Mouse (Mus musculus) liver, embryonic 14.5 days (tissue): ENCODE data around the gene Prkcb. TPM values are rescaled to one million over a fixed set of nuclear protein-coding genes. Genes with fewer than 3 reads are reported as not detected.

Experiments
- ATAC-seq: fragments of 200-750 bp; cut with Nextera tagmentation; 2 replicates; pipeline ENCODE4 v1.8.0; 2017; ENCODE audit warnings: moderate number of reproducible peaks, mild to moderate bottlenecking, moderate library complexity; ENCODE audit not compliant: insufficient read depth
- DNase-seq, 3 experiments: peaks; one replicate each; pipeline ENCODE4 v3.0.0-alpha.2; 2012 to 2013; ENCODE audit warnings: low read depth in 3 of 3, low spot score in 3 of 3
- H3K27ac ChIP-seq: fragments of 300-500 bp; sonication (generic); 2 replicates; pipeline ENCODE4 v1.5.1; 2014; ENCODE audit warnings: moderate library complexity, mild to moderate bottlenecking, control low read depth, inconsistent platforms
- H3K27me3 ChIP-seq: fragments of 300-500 bp; sonication (generic); 2 replicates; pipeline ENCODE4 v1.6.1; 2014; ENCODE audit warnings: mild to moderate bottlenecking, low read length, moderate library complexity; ENCODE audit not compliant: control insufficient read depth, insufficient read depth
- H3K36me3 ChIP-seq: fragments of 300-500 bp; sonication (generic); replicated peaks from 2 replicates; pipeline ENCODE4 v1.6.1; 2014; ENCODE audit warnings: low read depth; ENCODE audit not compliant: control insufficient read depth, insufficient read depth
- H3K4me1 ChIP-seq, 2 experiments: fragments of 200-500 bp in 1 of 2; fragments of 300-500 bp in 1 of 2; sonication (generic) in 1 of 2; replicated peaks; 2 replicates each; pipeline ENCODE4 v1.6.1; 2012 to 2014; ENCODE audit warnings: antibody characterized with exemption in 1 of 2, inconsistent platforms in 1 of 2, low read length in 1 of 2; ENCODE audit not compliant: control insufficient read depth in 2 of 2, insufficient read depth in 2 of 2
- H3K4me2 ChIP-seq: fragments of 300-500 bp; sonication (generic); 2 replicates; pipeline ENCODE4 v1.6.1; 2014; ENCODE audit warnings: low read depth, mild to moderate bottlenecking, control low read depth, moderate library complexity
- H3K4me3 ChIP-seq, 2 experiments: fragments of 200-500 bp in 1 of 2; fragments of 300-500 bp in 1 of 2; sonication (generic) in 1 of 2; 2 replicates each; pipeline ENCODE4 v1.5.1; 2012 to 2014; ENCODE audit warnings: low read depth in 2 of 2, low read length in 2 of 2, mild to moderate bottlenecking in 2 of 2, control low read depth in 1 of 2, inconsistent platforms in 1 of 2, moderate library complexity in 1 of 2; ENCODE audit not compliant: insufficient read depth in 1 of 2
- H3K9ac ChIP-seq: fragments of 300-500 bp; sonication (generic); replicated peaks from 2 replicates; pipeline ENCODE4 v1.6.1; 2014; ENCODE audit warnings: mild to moderate bottlenecking, control low read depth, moderate library complexity
- H3K9me3 ChIP-seq: fragments of 300-500 bp; sonication (generic); 2 replicates; pipeline ENCODE4 v1.6.1; 2016; ENCODE audit warnings: low read length, mixed read lengths; ENCODE audit not compliant: control insufficient read depth
- CTCF ChIP-seq: IDR thresholded peaks from 2 replicates; pipeline ENCODE4 v1.5.1; 2016; ENCODE audit warnings: antibody characterized with exemption, low read depth, control low read depth
- EP300 ChIP-seq: IDR thresholded peaks from 2 replicates; pipeline ENCODE4 v1.6.1; 2016; ENCODE audit warnings: antibody characterized with exemption, low read depth
- WGBS: fragments of 180-500 bp; shearing (Covaris S2); extraction: QIAGEN DNeasy Blood & Tissue Kit; methylation state at CpG from one replicate; pipeline ENCODE4 v1.1.7; 2014; ENCODE audit not compliant: insufficient replicate concordance; 5-methylcytosine and 5-hydroxymethylcytosine counted together
- polyA plus RNA-seq, 2 experiments: library from polyadenylated mRNA; depleted of rRNA in 1 of 2; stranded (reverse) in 1 of 2; unstranded in 1 of 2; fragments of >200 nt; fragmentation: Nextera tagmentation in 1 of 2; extraction: Ambion mirVana in 1 of 2; gene quantifications; 2 replicates each; pipeline versions ENCODE4 v1.2.1 to v1.2.3; 2012 to 2014

The Prkcb gene
- polyA plus RNA-seq, 2 experiments = 1.6 to 2.3 TPM

GRCm38 (mm10) chr7:122497516-122497915 is 209.0 kb downstream of the Prkcb start:
- ATAC-seq (no peak), DNase-seq (no peak)
- H3K4me2 ChIP-seq = no peak overlapping the region
- no peak overlapping the region for H3K9ac ChIP-seq
- no peaks in the 10 kb centered on the region for H3K4me1 ChIP-seq
- TF ChIP-seq EP300 (no peak), CTCF (no peak)
- 47% methylated on average over 8 of the region's 8 CpGs for WGBS
- H3K36me3 ChIP-seq = no peaks in the 10 kb centered on the region
- H3K27ac ChIP-seq = no peak overlapping the region
- no peak overlapping the region for H3K4me3 ChIP-seq
- no peaks in the 10 kb centered on the region for H3K27me3 ChIP-seq
- no peaks in the 10 kb centered on the region for H3K9me3 ChIP-seq

DNA sequence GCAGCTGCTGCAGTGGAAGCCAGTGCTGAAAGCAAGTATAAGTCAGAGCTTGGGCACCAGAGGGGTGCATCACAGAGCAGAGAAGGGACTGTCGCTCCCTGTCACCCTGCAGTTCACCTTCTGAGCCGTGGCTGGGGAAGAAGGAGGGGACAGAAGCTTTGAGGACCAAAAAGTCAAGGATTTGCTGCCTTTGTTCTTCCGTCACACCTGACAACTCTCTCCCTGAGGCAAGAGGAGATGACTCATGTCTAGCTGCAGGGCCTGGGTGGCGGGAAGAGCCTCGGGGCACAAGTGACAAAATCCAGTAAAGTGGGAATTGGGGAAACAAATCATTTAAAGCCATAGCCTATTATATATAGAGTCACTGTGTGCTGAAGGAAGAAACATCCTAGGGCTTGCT is 209.9 kb downstream of the Prkcb start:
- no peak for ATAC-seq
- TF ChIP-seq EP300 = no peak
- TF ChIP-seq CTCF = no peak
- Histone ChIP-seq H3K36me3 (no peaks in the 10 kb centered on the region), H3K4me2 (no peak overlapping the region), H3K4me3 (no peak overlapping the region), H3K9me3 (no peaks in the 10 kb centered on the region), H3K9ac (no peak overlapping the region), H3K4me1 (no peaks in the 10 kb centered on the region), H3K27ac (no peak overlapping the region), H3K27me3 (no peaks in the 10 kb centered on the region)
- 40% methylated on average over 5 of the region's 5 CpGs for WGBS
- no peak for DNase-seq

DNA sequence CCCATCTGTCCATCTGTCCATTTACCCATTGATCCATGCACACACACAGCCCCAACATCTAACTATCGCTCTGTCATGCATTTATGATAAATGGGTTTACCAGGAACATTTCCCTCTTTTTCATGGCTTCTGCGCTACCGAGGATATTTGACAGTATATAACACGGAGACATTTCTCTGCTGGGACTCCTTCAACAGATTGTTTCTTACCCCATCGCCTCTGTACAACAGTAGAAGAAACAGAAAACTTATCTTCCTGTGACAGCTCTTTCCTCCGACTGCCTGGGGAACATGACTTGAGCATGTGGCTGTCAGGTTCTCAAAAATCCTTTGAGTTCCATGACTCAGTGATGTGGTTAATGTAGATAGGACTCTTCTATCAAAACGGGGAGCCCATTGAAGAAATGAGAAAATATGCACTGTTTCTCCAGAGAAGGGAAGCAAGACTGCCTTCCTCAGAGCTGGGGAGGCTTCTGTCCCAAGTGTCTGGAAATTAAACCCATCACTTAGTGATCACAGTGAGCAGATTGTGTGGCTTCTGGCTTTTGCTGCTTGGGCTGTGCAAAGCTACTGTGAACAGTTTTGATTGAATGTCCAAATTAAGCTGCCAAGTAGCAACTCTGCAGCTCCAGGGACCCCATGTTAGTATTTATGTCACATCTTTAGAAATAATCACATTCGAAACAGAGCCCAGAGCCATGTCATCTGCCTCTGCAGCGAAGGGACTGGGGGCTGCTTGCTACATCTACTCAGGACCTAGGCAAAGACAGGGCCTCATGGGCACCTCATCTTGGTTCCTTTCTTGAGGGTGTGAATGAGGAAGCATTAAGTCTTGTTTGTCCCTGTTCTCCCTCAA is 211.4 kb downstream of the Prkcb start:
- Histone ChIP-seq H3K4me3 (no peak overlapping the region), H3K4me1 (no peaks in the 10 kb centered on the region), H3K36me3 (no peaks in the 10 kb centered on the region), H3K27ac (no peak overlapping the region), H3K27me3 (no peaks in the 10 kb centered on the region), H3K4me2 (no peak overlapping the region), H3K9ac (no peak overlapping the region), H3K9me3 (no peaks in the 10 kb centered on the region)
- 44% methylated on average over 9 of the region's 9 CpGs for WGBS
- TF ChIP-seq EP300 (no peak), CTCF (no peak)
- DNase-seq (no peak), ATAC-seq (no peak)

GRCm38 (mm10) chr7:122506467-122506866 is 217.9 kb downstream of the Prkcb start:
- Histone ChIP-seq H3K9ac (no peak overlapping the region), H3K9me3 (no peaks in the 10 kb centered on the region), H3K4me3 (no peak overlapping the region), H3K27ac (no peak overlapping the region), H3K36me3 (no peaks in the 10 kb centered on the region), H3K4me1 (no peaks in the 10 kb centered on the region), H3K4me2 (no peak overlapping the region), H3K27me3 (no peaks in the 10 kb centered on the region)
- WGBS = 74% methylated on average over 2 of the region's 2 CpGs
- ATAC-seq = no peak
- TF ChIP-seq EP300 (no peak), CTCF (no peak)
- DNase-seq = no peak

GRCm38 (mm10) chr7:122509903-122510302 is 221.4 kb downstream of the Prkcb start:
- no peak for ATAC-seq
- 47% methylated on average over 7 of the region's 7 CpGs for WGBS
- Histone ChIP-seq H3K36me3 (no peaks in the 10 kb centered on the region), H3K27ac (no peak overlapping the region), H3K4me3 (no peak overlapping the region), H3K4me2 (no peak overlapping the region), H3K4me1 (no peaks in the 10 kb centered on the region), H3K27me3 (no peaks in the 10 kb centered on the region), H3K9me3 (no peaks in the 10 kb centered on the region), H3K9ac (no peak overlapping the region)
- no peak for DNase-seq
- TF ChIP-seq EP300 (no peak), CTCF (no peak)
